Mouse (Mus musculus): ENCODE measurements around the gene Krt7.

GRCm38 (mm10) chr15:101368015-101368414 lies 42.8 kb upstream of the Krt7 start:
- TF ChIP-seq POLR2A (IDR thresholded peaks at IDR 0.05; ENCODE audit: insufficient read depth, low read depth, low read length) = no peak
- no peak for TF ChIP-seq CTCF (IDR thresholded peaks at IDR 0.05)
